In genomic region chr14:122852506-122853057, GRCm38 (mm10) we compare ENCODE assay signal across 17 mouse cellular contexts.
DNase-seq lines count a peak whose midpoint lies in the region; ATAC-seq lines count a peak whose summit lies in the region.
"Had no signal": no experiment of that assay in that cellular context is flagged by ENCODE, and none has a peak within 500 bp of the region (broad histone marks: within the 10 kb centered on the region; RNA-seq: fewer than 3 reads in every experiment).

No protein-coding gene starts in this region.

- ATAC-seq in CD4-positive, CD25-positive, alpha-beta regulatory T cell, adult 4 months, result peak; percentile 84
- ATAC-seq: forebrain, postnatal 0 days had no signal

- WGBS in heart, embryonic 10.5 days, result 65% methylated on average over 5 of the region's 5 CpGs

- H3K4me1 ChIP-seq in heart, embryonic 10.5 days, result 0 out of 2 replicates have a peak, but pooled peaks cover 4% of the 10 kb centered on the region
- H3K4me1 ChIP-seq: hindbrain, embryonic 15.5 days; limb, embryonic 15.5 days; neural tube, embryonic 12.5 days had no signal

- H3K27me3 ChIP-seq in heart, embryonic 10.5 days (ENCODE audit: insufficient read depth, poor library complexity, severe bottlenecking), result no peaks in the 10 kb centered on the region
- H3K27me3 ChIP-seq: hindbrain, embryonic 15.5 days; limb, embryonic 15.5 days; neural tube, embryonic 12.5 days had no signal

- intact Hi-C loops in heart, postnatal 25 days (cut with DNase I), result no loop called here
- intact Hi-C loops in left cerebral cortex, postnatal 10 days (cut with DNase I), result no loop called here

- H3K4me3 ChIP-seq in heart, embryonic 10.5 days, result no peak overlapping the region
- H3K4me3 ChIP-seq: hindbrain, embryonic 15.5 days; limb, embryonic 15.5 days; neural tube, embryonic 12.5 days had no signal

- no peak overlapping the region for H3K27ac ChIP-seq in heart, embryonic 10.5 days
- H3K27ac ChIP-seq: hindbrain, embryonic 15.5 days; limb, embryonic 15.5 days; neural tube, embryonic 12.5 days had no signal

- peak; percentile 77 for DNase-seq in heart, adult 11 months
- no peak for DNase-seq in heart, postnatal 25 days (ENCODE audit: low spot score)
- DNase-seq in induced T-regulatory cell, adult 2 months (ENCODE audit: low read depth), result peak; percentile 54
- DNase-seq in thymus, postnatal 25 days, result peak; percentile 32
- no peak for DNase-seq in heart, postnatal 4 days
- no peak for DNase-seq in heart, embryonic 10.5 days (ENCODE audit: low spot score)
- DNase-seq in left cerebral cortex, postnatal 10 days (ENCODE audit: extremely low spot score in 1 of 2, low spot score in 2 of 2), result no peak
- DNase-seq: cerebellum, postnatal 14 days; forebrain, postnatal 0 days; kidney, adult 18-20 months; kidney, postnatal 14 days; lung, postnatal 10 days; right cerebral cortex, postnatal 25 days had no signal

- H3K36me3 ChIP-seq in heart, embryonic 10.5 days, result no peaks in the 10 kb centered on the region
- H3K36me3 ChIP-seq: hindbrain, embryonic 15.5 days; limb, embryonic 15.5 days; neural tube, embryonic 12.5 days had no signal

- H3K9me3 ChIP-seq in heart, embryonic 10.5 days, result no peaks in the 10 kb centered on the region
- H3K9me3 ChIP-seq: hindbrain, embryonic 15.5 days; limb, embryonic 15.5 days; neural tube, embryonic 12.5 days had no signal

Comparison
In these comparisons a context has a peak if more than half of its experiments do, and no peak if none do; other contexts are left out.
1. DNase-seq: peak in heart, adult 11 months (single experiment), induced T-regulatory cell, adult 2 months (single experiment) and thymus, postnatal 25 days (single experiment); none in heart, postnatal 25 days (single experiment), heart, postnatal 4 days (single experiment), heart, embryonic 10.5 days (single experiment) and left cerebral cortex, postnatal 10 days (0 of 2).